In the genomic region with DNA sequence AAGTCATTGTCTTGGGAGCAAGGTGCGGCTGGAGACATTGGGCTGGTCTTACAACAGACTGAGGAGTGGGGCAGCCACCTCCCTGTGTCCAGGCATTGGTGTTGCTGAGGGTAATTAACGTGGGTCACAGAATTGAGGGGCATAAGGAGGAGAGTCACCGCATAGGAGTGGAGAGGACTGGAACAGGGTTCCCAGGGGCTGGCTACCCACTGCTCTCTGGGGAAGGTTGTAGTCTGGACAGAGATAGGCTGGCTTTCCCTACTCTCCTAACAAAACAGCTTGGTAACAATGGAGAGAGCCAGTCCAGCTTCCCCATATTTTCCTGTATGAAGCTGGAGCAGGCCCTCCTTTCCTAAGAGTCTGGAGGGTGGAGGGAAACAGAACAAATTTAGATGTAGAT, we compare ENCODE assay signal across 10 mouse cellular contexts. TPM values are rescaled to one million over a fixed set of nuclear protein-coding genes. Genes with fewer than 3 reads are reported as not detected.
DNase-seq lines count a peak whose midpoint lies in the region; ATAC-seq and TF ChIP-seq lines count a peak whose summit lies in the region.
"Had no signal": no experiment of that assay in that cellular context is flagged by ENCODE, and none has a peak within 500 bp of the region (broad histone marks: within the 10 kb centered on the region; RNA-seq: fewer than 3 reads in every experiment).

No protein-coding gene starts in this region.

- no peak overlapping the region for H3K4me2 ChIP-seq in forebrain, embryonic 15.5 days (replicated peaks)
- peak overlapping the region; percentile 24; the same call in 1 of the 2 replicates for H3K4me2 ChIP-seq in intestine, embryonic 15.5 days (replicated peaks)
- peak overlapping the region; percentile 86 for H3K4me2 ChIP-seq in neural tube, embryonic 13.5 days

- WGBS in lung, adult 2 months, result 44% methylated on average over 3 of the region's 3 CpGs
- 55% methylated on average over 3 of the region's 3 CpGs for WGBS in forebrain, embryonic 15.5 days
- WGBS in intestine, embryonic 15.5 days, result 70% methylated on average over 3 of the region's 3 CpGs
- WGBS in neural tube, embryonic 13.5 days, result 54% methylated on average over 3 of the region's 3 CpGs
- 66% methylated on average over 3 of the region's 3 CpGs for WGBS in thymus, adult 2 months

- no peaks in the 10 kb centered on the region for H3K9me3 ChIP-seq in forebrain, embryonic 15.5 days
- H3K9me3 ChIP-seq in intestine, embryonic 15.5 days, result no peaks in the 10 kb centered on the region
- H3K9me3 ChIP-seq in neural tube, embryonic 13.5 days, result no peaks in the 10 kb centered on the region

- 0 out of 2 replicates have a peak, but pooled peaks cover 9% of the 10 kb centered on the region for H3K27me3 ChIP-seq in forebrain, embryonic 15.5 days
- peaks cover 30% of the 10 kb centered on the region for H3K27me3 ChIP-seq in intestine, embryonic 15.5 days (replicated peaks)
- H3K27me3 ChIP-seq in neural tube, embryonic 13.5 days, result peaks cover 26% of the 10 kb centered on the region
- H3K27me3 ChIP-seq in thymus, adult 2 months (ENCODE audit: control insufficient read depth, insufficient read depth, low read length), result no peaks in the 10 kb centered on the region; the same call in 1 of the 2 replicates

- H3K27ac ChIP-seq in forebrain, embryonic 15.5 days (replicated peaks), result no peak overlapping the region
- H3K27ac ChIP-seq in intestine, embryonic 15.5 days, result no peak overlapping the region
- H3K27ac ChIP-seq in neural tube, embryonic 13.5 days (replicated peaks), result 0 out of 2 replicates have a peak overlapping the region, but pooled peaks have one; percentile 13
- no peak overlapping the region for H3K27ac ChIP-seq in thymus, adult 2 months (ENCODE audit: control insufficient read depth, insufficient read depth, low read length)

- no peak for TF ChIP-seq POLR2A in lung, adult 2 months (IDR thresholded peaks at IDR 0.05; ENCODE audit: borderline replicate concordance, extremely low read depth, low read depth, low read length)
- TF ChIP-seq POLR2A in thymus, adult 2 months (IDR thresholded peaks at IDR 0.05; ENCODE audit: control insufficient read depth, extremely low read depth, insufficient read depth, low read length, poor library complexity), result no peak

- no peak overlapping the region for H3K9ac ChIP-seq in forebrain, embryonic 15.5 days (replicated peaks)
- H3K9ac ChIP-seq in intestine, embryonic 15.5 days, result no peak overlapping the region
- peak overlapping the region; percentile 55 for H3K9ac ChIP-seq in neural tube, embryonic 13.5 days

- H3K4me3 ChIP-seq in lung, adult 2 months (replicated peaks; ENCODE audit: extremely low read depth, low read depth, low read length), result peak overlapping the region; percentile 65
- H3K4me3 ChIP-seq in forebrain, embryonic 15.5 days, result peak overlapping the region; percentile 54; the same call in 1 of the 2 replicates
- peak overlapping the region; percentile 49 for H3K4me3 ChIP-seq in intestine, embryonic 15.5 days (replicated peaks)
- peak overlapping the region; percentile 58 for H3K4me3 ChIP-seq in neural tube, embryonic 13.5 days
- H3K4me3 ChIP-seq in thymus, adult 2 months (ENCODE audit: control insufficient read depth, insufficient read depth, low read length), result no peak overlapping the region

- TF ChIP-seq CTCF in lung, adult 2 months (IDR thresholded peaks at IDR 0.05; ENCODE audit: insufficient read depth, low read length), result no peak
- TF ChIP-seq CTCF in thymus, adult 2 months (IDR thresholded peaks at IDR 0.05; ENCODE audit: borderline replicate concordance, control insufficient read depth, extremely low read depth, insufficient read depth, low read length, poor library complexity), result no peak

- no peaks in the 10 kb centered on the region for H3K36me3 ChIP-seq in forebrain, embryonic 15.5 days
- H3K36me3 ChIP-seq in intestine, embryonic 15.5 days, result no peaks in the 10 kb centered on the region
- no peaks in the 10 kb centered on the region for H3K36me3 ChIP-seq in neural tube, embryonic 13.5 days
- H3K36me3 ChIP-seq in thymus, adult 2 months (ENCODE audit: control insufficient read depth, insufficient read depth, low read length), result no peaks in the 10 kb centered on the region

- DNase-seq in lung, adult 2 months, result no peak
- DNase-seq in lung, postnatal 25 days (ENCODE audit: low spot score), result no peak
- DNase-seq in thymus, postnatal 0 days (ENCODE audit: low spot score), result no peak
- no peak for DNase-seq in thymus, adult 2 months
- DNase-seq in adrenal gland, adult 8-10 months, result no peak
- DNase-seq: cerebellum, adult 11-12 months; thymus, postnatal 25 days had no signal

- ATAC-seq in forebrain, embryonic 15.5 days (replicated peaks), result no peak
- no peak for ATAC-seq in intestine, embryonic 15.5 days
- ATAC-seq in neural tube, embryonic 13.5 days (ENCODE audit: low read depth), result no peak

- H3K4me1 ChIP-seq in lung, adult 2 months (ENCODE audit: control insufficient read depth, insufficient read depth, low read length), result 0 out of 2 replicates have a peak, but pooled peaks cover 3% of the 10 kb centered on the region
- peaks cover 13% of the 10 kb centered on the region for H3K4me1 ChIP-seq in forebrain, embryonic 15.5 days
- H3K4me1 ChIP-seq in intestine, embryonic 15.5 days (replicated peaks), result peaks cover 8% of the 10 kb centered on the region; the same call in 1 of the 2 replicates
- H3K4me1 ChIP-seq in neural tube, embryonic 13.5 days (replicated peaks), result peaks cover 37% of the 10 kb centered on the region
- no peaks in the 10 kb centered on the region for H3K4me1 ChIP-seq in thymus, adult 2 months (replicated peaks; ENCODE audit: control insufficient read depth, insufficient read depth, low read length)

RNA-seq across cellular contexts. Expression of a gene that starts 1.3 kb away (rescaled TPM):
- 31.2 and 32.6 TPM in 2 replicates for polyA plus RNA-seq in lung, adult 2 months (2012; rRNA removed)
- 6.9 and 7.1 TPM in 2 replicates for polyA plus RNA-seq in forebrain, embryonic 15.5 days (2015; fragmentation: Nextera tagmentation; extraction: Ambion mirVana)
- polyA plus RNA-seq in intestine, embryonic 15.5 days (2015; fragmentation: Nextera tagmentation; extraction: Ambion mirVana), result 6.7 and 7.0 TPM in 2 replicates
- 21.7 and 24.2 TPM in 2 replicates for polyA plus RNA-seq in neural tube, embryonic 13.5 days (2015; fragmentation: Nextera tagmentation; extraction: Ambion mirVana)
- polyA plus RNA-seq in thymus, postnatal 0 days (2015; fragmentation: Nextera tagmentation; extraction: Ambion mirVana), result 3.3 and 3.6 TPM in 2 replicates
- 5.1 and 5.6 TPM in 2 replicates for polyA plus RNA-seq in thymus, adult 2 months (2012; rRNA removed)
- total RNA-seq in adrenal gland, adult 8-10 months (2022), result 10 to 100 TPM; 11.2 to 22.4 (median 19.7) TPM
